Mouse (Mus musculus) urinary bladder, postnatal 36 days (tissue): ENCODE measurements at regions not wholly inside any gene's neighbourhood (a gene's known extent, or its start where the extent isn't known, plus 50 kb on each side); places are given as distances from the start of the nearest gene placed in this dataset.

Source experiments
- DNase-seq, 2 experiments: peaks; one replicate each; pipeline ENCODE4 v3.0.0; 2022; ENCODE audit warnings: low spot score in 2 of 2, mixed read lengths in 1 of 2

DNA sequence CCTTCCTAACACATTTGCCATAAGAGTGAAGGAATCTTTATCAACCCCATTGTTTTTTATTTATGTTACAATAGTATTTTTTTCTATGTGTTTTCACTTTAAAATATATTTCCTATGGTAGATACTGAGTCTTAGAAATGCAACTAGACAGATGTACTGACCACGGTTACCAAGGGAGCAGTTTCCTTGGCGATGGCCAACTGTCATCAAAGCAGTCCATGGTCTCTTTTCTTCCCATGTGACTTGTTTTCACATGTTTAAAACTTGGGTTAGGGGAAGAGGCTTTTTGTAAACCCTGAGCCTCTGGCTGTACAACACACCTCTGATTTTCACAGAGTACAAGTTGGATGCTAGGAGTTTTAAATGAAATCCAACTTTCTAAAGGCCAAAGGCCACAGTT, 411.9 kb upstream of the Gm765 start:
- DNase-seq = no peak

DNA sequence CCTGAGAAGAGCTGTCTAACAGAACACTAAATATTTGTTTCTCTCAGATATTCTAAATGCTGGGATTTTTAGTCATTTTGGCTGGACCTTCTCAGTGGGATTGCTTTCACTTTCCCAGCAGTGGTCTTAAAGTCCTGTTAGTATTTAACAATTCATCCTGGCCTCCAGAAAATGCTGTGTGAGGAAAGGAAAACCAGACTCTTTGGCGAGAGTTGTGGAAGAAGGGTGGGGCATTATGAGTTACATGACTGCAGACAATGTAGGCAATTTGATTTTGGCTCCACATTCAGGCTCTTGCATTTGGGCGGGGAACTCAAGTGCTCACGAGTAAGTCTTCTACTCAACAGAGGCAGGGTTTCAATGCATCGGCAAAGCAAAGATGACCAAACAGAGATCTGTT, 406.1 kb upstream of the Gm765 start:
- no peak for DNase-seq

DNA sequence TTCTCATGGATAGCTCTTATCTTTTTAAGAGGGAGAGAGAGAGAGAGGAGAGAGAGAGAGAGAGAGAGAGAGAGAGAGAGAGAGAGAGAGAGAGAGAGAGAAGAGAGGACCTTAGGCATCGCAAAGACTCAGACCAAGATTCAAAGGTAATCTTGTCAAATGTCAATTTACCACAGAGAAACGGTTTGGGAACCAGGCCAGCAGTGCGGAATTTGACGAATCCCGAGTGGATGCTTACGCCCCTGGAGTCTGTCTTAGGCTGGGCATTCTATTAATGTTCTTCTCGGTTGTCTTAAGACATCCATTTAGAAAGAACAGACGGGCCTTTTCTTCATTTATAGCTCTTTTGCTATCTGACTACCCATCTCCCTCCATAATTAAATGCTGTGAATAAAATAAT, 404.4 kb upstream of the Gm765 start:
- no peak for DNase-seq

DNA sequence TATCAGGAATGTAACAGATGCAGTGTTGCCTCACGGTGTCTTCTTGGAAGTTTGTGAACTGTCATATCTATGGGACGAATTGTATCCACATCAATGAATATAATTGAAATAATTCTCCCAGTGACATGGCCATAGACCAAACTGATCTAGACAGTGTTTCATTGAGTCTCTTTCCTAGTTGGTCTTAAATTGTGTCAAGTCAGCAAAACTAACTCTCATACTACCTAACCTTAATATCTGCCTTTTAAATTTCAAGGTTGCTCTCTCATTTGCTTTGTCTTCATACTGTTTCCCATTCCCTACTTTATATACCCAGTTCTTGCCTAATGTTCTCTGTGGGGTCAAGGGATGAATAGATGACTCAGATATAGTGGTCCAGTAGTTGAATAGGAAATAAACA, 397.9 kb upstream of the Gm765 start:
- DNase-seq = no peak

DNA sequence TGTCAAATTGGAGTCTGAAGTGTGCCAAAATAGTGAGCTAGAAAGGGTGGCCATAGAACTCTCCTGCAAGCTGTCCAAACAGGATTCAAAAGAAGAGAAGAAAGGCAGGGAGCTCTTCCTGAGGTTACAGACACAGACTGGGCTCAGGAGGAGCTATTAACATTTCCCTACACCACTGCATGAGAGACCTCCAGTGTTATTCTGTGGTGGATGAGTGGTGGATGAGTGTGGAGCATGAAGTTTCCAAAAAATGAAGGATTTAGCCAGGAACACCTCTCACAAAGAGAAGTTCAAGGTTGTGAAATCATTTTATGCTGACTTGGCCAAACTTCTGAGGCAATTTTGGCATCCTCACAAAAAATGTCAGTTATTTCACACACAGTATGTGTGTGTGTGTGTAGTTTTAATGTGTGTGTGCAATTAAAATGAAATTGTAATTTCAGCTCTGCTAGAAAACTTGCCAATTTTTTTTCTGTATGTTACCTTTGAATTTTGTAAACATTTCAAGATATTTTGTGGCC, 388.5 kb upstream of the Gm765 start:
- no peak for DNase-seq

DNA sequence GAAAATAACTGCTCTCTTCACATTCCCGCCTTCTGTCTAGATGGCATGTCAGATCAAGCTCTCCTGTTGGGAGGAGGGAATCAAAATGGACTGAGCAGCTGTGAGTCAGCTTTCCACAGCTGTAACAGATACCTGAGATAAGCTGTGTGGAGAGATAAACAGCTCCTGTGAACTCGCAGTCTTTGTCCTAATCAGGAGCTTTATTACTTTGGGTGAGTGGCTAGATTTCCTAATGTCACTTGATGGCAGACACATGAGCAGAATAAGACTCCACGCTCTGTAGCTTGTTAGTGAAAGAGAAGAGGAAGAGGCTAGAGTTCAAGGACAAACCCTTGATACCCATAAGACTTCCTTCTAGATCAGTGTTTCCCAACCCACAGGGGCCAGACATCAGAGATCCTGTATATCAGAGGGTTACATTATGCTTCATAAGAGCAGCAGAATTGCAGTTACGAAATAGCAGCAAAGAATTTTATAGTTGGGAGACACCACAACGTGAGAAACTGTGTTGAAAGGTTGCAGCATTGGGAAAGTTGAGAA, 384.1 kb upstream of the Gm765 start:
- no peak for DNase-seq

DNA sequence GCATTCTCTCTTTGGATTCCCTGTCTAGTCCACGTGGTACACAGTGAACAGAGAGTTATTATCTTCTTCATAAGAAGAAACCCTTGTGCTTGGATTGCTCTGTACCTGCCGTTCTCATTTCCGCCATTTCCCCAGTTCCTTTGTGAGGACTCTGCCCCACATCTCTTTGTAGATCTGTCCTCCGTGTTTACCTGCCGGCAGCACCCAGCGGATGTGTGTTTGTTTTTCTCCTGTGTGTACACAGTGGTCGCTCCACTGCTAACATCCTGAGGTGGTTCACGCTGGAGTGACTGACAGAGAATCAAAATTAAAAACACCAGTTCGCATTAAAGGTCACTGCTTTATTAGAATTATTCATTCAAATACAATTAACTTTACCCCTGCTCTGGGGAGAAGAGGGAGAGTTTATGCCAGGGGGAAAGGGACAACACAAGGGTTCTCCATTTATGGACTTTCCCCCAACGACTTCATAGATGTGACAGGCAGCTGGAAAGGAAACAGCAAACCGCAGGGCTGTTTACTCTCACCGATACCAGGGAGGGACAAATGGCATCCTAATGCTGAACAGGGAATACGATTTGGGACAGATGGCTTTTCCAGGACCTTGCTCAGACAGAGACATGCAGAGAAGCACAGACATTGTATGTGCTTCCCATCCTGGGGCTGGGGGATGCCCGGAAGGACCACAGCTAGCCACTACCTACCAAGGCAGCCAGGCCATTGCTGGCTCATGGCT, 362.5 kb upstream of the Gm765 start:
- peak in 1 of 2 experiments; percentile 2 for DNase-seq

DNA sequence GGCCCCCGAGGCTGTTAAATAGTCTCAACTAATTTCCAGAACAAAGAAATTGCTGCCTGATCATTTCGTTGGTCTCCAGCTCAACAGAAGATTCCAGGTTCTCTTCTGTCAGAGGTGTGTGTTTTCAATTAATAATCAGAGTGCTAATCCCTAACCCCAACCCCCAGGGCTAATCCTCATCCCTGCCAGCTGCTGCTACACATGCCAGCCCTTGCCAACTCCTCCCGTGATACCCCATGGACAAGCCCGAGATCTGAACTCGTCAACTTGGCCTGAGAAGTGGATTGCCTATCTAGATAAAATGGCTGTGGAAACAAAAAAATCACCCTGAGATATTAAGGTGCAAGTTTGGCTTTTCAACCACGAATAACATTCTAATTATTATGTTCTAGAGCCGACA, 355.0 kb upstream of the Gm765 start:
- no peak for DNase-seq

DNA sequence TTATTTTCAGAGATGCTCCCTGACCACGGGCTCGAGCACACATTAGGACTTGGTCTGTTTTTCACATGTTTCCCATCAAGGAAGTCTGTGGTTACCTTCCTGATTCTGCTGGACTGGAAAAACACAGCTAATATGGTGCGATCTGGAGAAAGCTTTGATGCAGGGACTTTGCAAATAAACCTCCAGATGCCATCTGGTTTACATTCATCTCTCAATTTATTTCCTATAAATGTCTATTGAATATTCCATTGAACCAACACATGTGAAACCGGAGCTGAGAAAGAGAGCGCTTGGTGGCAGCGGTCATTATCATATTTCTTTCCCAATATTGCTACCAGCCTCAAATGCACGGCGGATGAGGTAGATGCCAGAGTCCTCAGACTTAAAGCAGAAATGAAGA, 350.9 kb upstream of the Gm765 start:
- no peak for DNase-seq

DNA sequence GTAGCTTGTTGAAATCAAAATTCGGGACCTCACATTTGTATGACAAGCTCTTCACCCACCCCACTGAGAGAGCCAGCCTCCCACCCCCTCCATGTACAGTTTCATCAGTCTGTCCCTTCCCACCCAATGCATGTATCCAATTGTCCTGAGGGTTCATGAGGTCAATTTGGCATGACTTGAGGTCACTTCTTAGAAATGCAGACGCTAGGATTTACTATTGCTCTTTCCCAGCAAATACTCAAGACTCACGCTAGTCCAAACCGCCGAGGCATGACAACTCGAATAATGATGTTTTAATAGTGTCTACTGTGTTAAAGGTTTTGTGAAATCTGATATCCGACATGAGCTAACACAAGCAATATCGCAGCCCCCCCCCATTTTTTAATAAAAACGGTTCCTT, 347.6 kb upstream of the Gm765 start:
- no peak for DNase-seq

DNA sequence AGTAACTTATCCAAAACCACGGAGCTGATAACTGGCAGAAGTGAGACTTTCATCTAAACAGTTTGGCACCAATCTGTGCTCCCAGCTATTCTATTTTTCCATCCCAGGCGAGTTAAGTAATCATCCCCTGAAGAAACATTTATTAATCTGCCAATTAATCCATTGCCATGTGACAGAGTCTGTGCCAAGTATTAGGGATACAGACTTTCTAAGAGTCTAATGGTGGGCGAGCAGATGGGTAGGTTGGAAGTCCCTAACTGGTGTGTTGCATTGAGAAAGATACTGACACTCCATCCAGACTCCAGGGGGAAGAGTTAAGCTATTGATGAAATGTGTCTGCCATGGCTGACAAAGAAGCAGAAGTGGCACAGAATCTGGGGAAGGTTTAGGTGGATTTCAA, 346.8 kb upstream of the Gm765 start:
- DNase-seq = no peak

DNA sequence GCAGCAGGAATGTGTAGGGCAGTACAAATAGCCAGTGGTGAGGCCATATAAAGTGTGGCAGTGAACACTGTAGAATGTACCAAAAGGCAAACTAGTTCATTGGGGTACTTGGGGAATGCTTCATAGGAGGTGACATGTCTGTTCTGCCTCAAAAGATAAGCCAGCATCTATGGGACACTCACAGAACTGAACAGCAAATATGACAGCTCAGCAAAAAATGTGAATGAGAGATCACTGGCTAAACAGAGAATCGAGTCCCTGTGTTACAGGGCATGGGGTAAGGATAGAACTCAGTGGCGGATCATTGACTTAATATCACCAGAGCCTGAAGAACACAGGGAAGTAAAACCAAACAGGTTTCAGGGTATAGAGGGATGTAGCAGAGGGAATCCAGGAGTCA, 346.1 kb upstream of the Gm765 start:
- DNase-seq = no peak

DNA sequence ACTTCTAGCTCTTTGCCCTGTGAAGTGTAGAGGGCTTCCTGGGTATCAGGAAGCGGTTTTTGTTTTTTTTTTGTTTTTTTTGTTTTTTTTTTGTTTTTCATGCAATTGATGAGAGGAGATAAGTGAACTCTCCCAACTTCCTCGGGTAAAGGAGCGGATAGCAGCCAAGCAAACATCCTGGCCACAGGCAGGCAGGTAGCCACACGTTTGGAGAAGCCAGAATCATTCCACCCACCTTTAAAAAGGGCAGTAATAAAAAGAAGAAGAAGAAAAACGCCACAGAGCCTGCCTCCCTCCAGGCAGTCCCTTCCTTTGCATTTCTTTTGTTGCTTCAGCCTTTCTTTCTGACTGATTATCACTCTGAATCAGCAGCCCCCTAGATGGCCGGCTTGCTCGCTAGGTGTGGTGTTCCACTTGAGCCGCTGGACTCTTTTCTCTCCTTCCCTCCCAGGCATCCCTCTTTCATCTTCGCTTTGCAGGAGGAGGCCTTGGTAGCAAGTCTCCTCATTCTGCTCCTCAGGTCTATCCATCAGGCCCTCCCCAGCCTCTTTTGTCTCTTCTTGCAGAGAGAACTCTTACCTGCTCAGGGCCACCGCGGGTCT, 323.9 kb upstream of the Gm765 start:
- peak; percentile 7 to 18 for DNase-seq

DNA sequence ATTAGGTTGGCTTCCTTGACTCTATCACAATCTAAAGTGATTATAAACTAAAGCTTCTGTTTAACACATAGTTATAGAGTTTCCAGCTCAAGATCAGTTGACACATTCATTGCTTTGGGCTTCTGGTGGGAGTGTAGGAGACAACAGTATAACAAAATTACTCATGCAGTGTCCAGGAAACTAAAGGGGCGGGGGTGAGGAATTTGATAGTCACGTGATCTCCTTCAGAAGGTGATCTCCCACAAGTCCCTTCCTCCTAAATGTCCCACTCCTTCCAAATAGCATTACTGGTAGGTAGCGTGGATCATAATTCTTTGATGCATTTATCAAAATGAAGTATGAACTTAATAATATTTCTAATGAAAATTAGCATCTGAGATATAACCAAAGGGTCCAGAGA, 309.3 kb upstream of the Gm765 start:
- no peak for DNase-seq

DNA sequence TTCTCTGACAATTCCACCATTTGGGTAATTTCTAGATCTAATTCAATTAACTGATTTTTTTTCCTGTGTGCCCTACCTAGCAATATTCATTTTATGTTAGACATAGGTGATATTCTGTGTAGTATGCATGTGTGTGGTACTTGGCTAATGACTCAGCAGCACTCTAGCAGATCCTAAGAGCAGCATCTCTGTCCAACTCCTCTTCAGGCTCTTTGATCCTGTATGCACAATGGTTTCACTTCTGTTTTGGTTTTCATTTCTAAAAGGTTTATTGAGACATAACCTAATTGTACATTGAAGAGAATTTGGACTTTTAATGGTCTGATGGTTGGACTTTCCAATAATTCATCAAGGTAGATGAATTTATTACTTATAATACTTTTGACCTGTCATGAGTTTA, 308.8 kb upstream of the Gm765 start:
- no peak for DNase-seq

DNA sequence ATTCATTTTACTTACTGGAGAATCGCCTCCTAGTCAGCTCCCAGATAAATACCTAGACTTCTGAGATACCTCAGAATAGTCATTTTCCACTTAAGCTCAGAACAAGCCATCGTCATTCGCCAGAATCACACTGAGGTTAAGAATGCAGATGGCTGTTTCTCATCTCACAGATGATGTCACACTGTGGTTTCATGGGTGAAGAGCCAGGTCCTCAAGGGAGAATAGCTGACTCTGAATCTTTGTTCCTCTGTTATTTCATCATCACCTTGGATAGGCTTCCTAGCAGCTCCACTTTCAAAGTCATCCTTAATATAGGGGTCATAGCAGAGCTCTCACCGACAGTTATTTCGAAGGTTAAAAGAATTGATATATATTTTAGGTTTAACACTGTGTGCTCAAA, 297.8 kb upstream of the Gm765 start:
- DNase-seq = no peak

DNA sequence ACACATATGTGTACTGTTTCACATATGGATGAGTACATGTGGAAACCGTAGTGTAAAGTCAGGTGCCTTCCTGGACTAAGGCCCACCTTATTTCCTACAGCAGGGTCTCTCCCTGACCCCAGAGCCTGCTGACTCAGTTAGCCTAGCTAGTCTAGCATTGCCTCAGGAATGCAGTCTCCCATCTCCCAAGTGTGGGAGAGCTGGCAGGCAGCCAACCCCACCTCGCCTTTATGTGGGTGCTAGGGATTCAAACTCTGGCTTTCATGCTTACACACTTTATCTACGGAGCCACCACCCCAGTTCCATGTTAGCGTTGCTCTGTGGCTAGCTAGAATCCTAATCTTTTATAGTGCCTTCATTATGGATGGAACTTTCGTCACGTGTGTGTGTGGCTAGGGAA, 293.3 kb upstream of the Gm765 start:
- no peak for DNase-seq

DNA sequence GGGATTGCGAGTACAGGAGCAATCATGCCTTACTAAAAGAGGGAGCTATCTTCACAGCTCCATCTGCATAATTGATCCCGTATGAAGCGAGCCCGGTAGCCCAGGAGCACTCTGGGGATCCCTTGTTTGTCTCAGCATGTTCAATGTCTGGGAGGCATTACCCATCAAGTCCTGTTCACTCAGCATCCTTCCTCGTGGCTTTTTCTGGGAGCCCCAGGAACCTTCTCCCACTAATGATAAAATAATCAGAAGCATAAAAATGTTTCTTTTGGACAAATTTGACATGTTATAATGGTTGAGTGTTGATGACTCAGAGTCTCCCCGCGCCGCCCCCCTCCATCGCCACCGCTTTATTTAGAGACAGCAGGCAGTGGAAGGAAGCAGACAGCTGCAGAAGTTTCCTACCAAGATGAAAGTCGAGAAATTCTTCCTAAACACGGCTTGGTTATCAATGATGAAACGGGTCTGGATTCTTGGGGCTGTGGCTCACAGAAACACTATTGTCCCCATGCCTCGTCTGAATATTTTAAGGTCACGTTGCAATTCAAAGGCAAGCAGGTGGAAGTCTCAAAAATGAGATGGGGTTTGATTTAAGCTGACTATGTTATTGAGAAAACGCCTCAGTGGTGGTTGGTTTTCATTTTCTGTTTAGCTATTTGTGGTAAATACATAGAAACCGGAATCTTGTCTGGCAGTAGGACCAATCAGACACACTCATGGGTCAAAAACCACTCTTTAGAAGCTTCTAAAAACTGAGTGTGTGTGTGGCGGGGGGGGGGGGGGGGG, 289.9 kb upstream of the Gm765 start:
- DNase-seq = no peak

DNA sequence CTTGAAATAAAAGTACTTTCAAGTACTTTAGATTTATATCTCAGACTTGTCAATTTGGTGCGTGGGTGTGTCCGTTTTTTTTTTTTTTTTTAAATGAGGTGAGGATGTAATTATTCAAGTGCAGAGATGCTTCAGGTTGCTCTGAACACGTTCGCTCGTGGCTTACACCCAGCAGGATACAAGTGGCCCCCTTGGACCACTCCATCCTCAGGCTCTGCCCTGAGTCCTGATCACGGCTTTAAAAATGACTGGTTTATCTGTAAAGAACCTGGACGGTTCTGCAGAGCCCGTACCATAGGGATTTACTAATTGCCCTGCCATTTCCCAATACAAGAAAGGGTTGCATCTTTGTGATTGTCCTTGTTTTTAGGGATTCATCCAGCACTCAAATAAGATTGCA, 288.7 kb upstream of the Gm765 start:
- no peak for DNase-seq

DNA sequence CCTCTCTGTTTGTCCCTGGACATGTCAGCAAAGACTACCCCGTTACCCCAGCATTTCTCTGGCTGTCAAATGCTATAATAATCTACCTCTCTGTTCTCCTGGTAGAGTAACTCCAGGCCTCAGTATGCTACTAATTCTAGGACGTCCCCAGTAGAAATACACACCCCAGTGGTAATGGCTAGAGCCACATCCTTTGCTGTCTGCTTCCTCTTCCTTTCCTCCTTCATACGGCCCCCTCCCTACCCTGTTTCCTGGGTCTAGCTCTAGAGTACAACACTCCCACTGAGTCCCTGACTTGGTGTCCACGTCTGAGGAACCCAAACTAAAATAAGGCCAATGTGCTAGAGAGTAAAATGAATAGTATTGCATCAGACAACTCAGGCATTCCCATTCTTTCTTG, 287.1 kb upstream of the Gm765 start:
- no peak for DNase-seq

DNA sequence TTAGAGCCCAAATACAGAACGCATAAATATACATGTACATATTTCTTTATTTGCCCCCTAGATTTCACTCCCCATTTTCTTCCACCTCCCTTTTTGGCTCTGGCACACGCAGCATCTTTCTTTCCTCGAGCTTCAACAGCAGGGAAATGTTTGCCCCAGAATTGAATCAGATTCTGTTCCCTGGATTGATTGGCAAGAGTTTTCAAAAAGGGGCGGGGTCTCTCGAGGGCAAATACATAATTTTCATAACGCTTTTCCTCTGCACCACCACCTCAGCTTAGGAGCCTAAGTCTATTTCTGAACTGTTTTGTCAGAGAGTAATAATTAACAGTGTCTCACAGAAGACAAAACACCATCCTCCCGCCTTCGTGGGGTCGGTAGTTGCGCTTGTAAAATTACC, 283.9 kb upstream of the Gm765 start:
- DNase-seq = no peak

DNA sequence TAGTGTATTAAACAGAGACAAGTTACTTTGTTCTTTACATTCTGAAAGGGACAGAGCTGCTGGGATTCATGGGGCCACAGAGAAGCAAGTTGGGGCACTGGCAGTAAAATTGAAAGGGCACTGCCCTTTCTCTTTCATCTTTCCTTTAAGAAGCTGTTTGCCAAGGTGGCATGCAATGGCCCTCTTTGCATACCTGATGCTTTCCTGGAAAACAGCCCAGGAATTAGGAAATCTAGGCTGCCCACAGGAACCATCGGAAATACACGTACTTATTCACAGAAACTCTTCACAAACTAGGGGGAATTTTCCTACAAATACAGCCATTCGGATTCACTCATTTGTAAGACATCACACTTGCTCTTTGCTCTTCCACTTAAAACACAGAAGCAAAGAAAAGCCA, 278.3 kb upstream of the Gm765 start:
- no peak for DNase-seq

DNA sequence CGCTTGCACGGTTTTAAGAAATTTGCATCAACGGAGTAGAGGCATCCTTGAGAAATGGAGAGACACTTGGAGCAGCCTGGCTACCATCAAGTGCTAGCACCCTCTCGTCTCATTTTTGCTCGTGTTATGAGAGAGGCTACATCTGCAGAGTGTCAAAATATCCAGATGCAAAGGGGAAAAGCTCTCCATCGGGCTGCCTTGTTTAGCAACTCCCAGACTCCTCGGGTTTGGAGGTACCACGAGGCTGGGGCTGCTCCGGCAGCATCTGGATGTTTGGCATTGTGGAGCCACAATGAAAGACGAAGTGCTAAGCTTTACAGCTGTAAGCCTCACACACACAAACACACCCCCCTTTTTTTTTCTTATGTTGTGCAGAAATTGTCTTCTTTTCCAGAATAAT, 270.5 kb upstream of the Gm765 start:
- DNase-seq = no peak
